Mouse (Mus musculus) CH12.LX (cell line): ENCODE data around the gene Fam173a. TPM values are rescaled to one million over a fixed set of nuclear protein-coding genes. Genes with fewer than 3 reads are reported as not detected.

Source experiments
- DNase-seq: peaks from one replicate; pipeline ENCODE4 v3.0.0-alpha.2; 2013; ENCODE audit errors: extremely low read depth
- H3K27ac ChIP-seq: 2 replicates; pipeline ENCODE4 v1.5.1; 2012; ENCODE audit warnings: low read depth, mild to moderate bottlenecking, control low read depth, moderate library complexity; ENCODE audit not compliant: insufficient read depth
- H3K27me3 ChIP-seq: replicated peaks from 2 replicates; pipeline ENCODE3; 2012; ENCODE audit warnings: inconsistent platforms
- H3K36me3 ChIP-seq, 2 experiments: replicated peaks in 1 of 2; 2 replicates each; pipeline versions ENCODE3 to v1.6.1; 2012; ENCODE audit warnings: inconsistent platforms in 1 of 2, low read length in 1 of 2, mild to moderate bottlenecking in 1 of 2, mixed read lengths in 1 of 2, moderate library complexity in 1 of 2; ENCODE audit not compliant: control insufficient read depth in 1 of 2, insufficient read depth in 1 of 2
- H3K4me1 ChIP-seq, 2 experiments: 2 replicates each; pipeline ENCODE4 v1.6.1; 2012; ENCODE audit warnings: inconsistent platforms in 1 of 2, moderate library complexity in 1 of 2; ENCODE audit not compliant: insufficient read depth in 2 of 2, control insufficient read depth in 1 of 2
- H3K4me2 ChIP-seq: 2 replicates; pipeline ENCODE4 v1.6.1; 2012; ENCODE audit warnings: low read depth, mild to moderate bottlenecking, control low read depth; ENCODE audit not compliant: poor library complexity, insufficient read depth, severe bottlenecking
- H3K4me3 ChIP-seq, 3 experiments: fragments of 150-350 bp in 1 of 3; sonication (generic) in 1 of 3; replicated peaks in 1 of 3; 2 replicates each; pipeline versions ENCODE3 to v1.5.1; 2011 to 2012; ENCODE audit warnings: low read depth in 2 of 3, low read length in 2 of 3, mild to moderate bottlenecking in 2 of 3, moderate library complexity in 2 of 3, control low read depth in 1 of 3, improper control_type of control experiment in 1 of 3, inconsistent platforms in 1 of 3, mixed read lengths in 1 of 3; ENCODE audit not compliant: poor library complexity in 1 of 3
- H3K79me2 ChIP-seq: replicated peaks from 2 replicates; pipeline ENCODE4 v1.6.1; 2012; ENCODE audit warnings: mild to moderate bottlenecking, moderate library complexity; ENCODE audit not compliant: control insufficient read depth, poor library complexity, insufficient read depth, severe bottlenecking; ENCODE audit errors: extremely low read depth
- H3K9ac ChIP-seq: 2 replicates; pipeline ENCODE4 v1.6.1; 2012; ENCODE audit warnings: low read depth, mild to moderate bottlenecking, control low read depth, moderate library complexity; ENCODE audit not compliant: insufficient read depth
- H3K9me3 ChIP-seq: replicated peaks from 2 replicates; pipeline ENCODE3; 2012; ENCODE audit warnings: low read length, inconsistent platforms, mixed read lengths
- CHD1 ChIP-seq: IDR thresholded peaks from 2 replicates; pipeline ENCODE4 v1.6.1; 2012; ENCODE audit warnings: low read depth, low read length, improper control_type of control experiment, inconsistent platforms
- CTCF ChIP-seq, 2 experiments: IDR thresholded peaks in 1 of 2; conservative IDR thresholded peaks in 1 of 2; 2 replicates each; pipeline ENCODE4 v1.5.1; 2011 to 2012; ENCODE audit warnings: low read depth in 2 of 2, low read length in 2 of 2, improper control_type of control experiment in 1 of 2, inconsistent platforms in 1 of 2, mild to moderate bottlenecking in 1 of 2, moderate library complexity in 1 of 2
- EP300 ChIP-seq: IDR thresholded peaks from 2 replicates; pipeline ENCODE4 v1.6.1; 2011; ENCODE audit warnings: low read length, improper control_type of control experiment
- JUND ChIP-seq: conservative IDR thresholded peaks from 2 replicates; pipeline ENCODE4 v1.6.1; 2011; ENCODE audit warnings: low read depth, low read length, improper control_type of control experiment
- MAFK ChIP-seq: IDR thresholded peaks from 2 replicates; pipeline ENCODE4 v1.6.1; 2011; ENCODE audit warnings: low read length, improper control_type of control experiment; ENCODE audit not compliant: insufficient replicate concordance
- MAX ChIP-seq: IDR thresholded peaks from 2 replicates; pipeline ENCODE4 v1.6.1; 2011; ENCODE audit warnings: low read length, improper control_type of control experiment
- MEF2A ChIP-seq: IDR thresholded peaks from 2 replicates; pipeline ENCODE4 v1.6.1; 2014; ENCODE audit warnings: low read depth, mild to moderate bottlenecking, inconsistent platforms, low read length, improper control_type of control experiment, borderline replicate concordance
- MXI1 ChIP-seq: IDR thresholded peaks from 2 replicates; pipeline ENCODE4 v1.6.1; 2011; ENCODE audit warnings: mild to moderate bottlenecking, low read depth, low read length, improper control_type of control experiment
- MYC ChIP-seq: IDR thresholded peaks from 2 replicates; pipeline ENCODE4 v1.6.1; 2011; ENCODE audit warnings: low read depth, mild to moderate bottlenecking, improper control_type of control experiment, low read length
- NELFE ChIP-seq: IDR thresholded peaks from 2 replicates; pipeline ENCODE4 v1.6.1; 2011; ENCODE audit warnings: low read depth, low read length, improper control_type of control experiment
- PAX5 ChIP-seq: IDR thresholded peaks from 2 replicates; pipeline ENCODE4 v1.6.1; 2012; ENCODE audit warnings: low read length, inconsistent platforms, mixed read lengths
- POLR2AphosphoS2 ChIP-seq: IDR thresholded peaks from 2 replicates; pipeline ENCODE4 v1.6.1; 2011; ENCODE audit warnings: low read depth, low read length, improper control_type of control experiment
- RAD21 ChIP-seq: IDR thresholded peaks from 2 replicates; pipeline ENCODE4 v1.6.1; 2011; ENCODE audit warnings: low read depth, mild to moderate bottlenecking, low read length, improper control_type of control experiment, moderate library complexity
- RCOR1 ChIP-seq: conservative IDR thresholded peaks from 2 replicates; pipeline ENCODE4 v1.6.1; 2012; ENCODE audit warnings: low read depth, mild to moderate bottlenecking, inconsistent platforms, low read length, improper control_type of control experiment
- TBP ChIP-seq: conservative IDR thresholded peaks from 2 replicates; pipeline ENCODE4 v1.6.1; 2011; ENCODE audit warnings: low read depth, low read length, improper control_type of control experiment
- UBTF ChIP-seq: IDR thresholded peaks from 2 replicates; pipeline ENCODE4 v1.6.1; 2012; ENCODE audit warnings: low read depth, mild to moderate bottlenecking, inconsistent platforms, low read length, improper control_type of control experiment, moderate library complexity
- USF2 ChIP-seq: conservative IDR thresholded peaks from 2 replicates; pipeline ENCODE4 v1.6.1; 2011; ENCODE audit warnings: low read depth, low read length, improper control_type of control experiment
- ZKSCAN1 ChIP-seq: IDR thresholded peaks from 2 replicates; pipeline ENCODE4 v1.6.1; 2012; ENCODE audit warnings: low read depth, inconsistent platforms, low read length, improper control_type of control experiment, borderline replicate concordance
- ZMIZ1 ChIP-seq: IDR thresholded peaks from 2 replicates; pipeline ENCODE4 v1.6.1; 2012; ENCODE audit warnings: low read depth, mild to moderate bottlenecking, inconsistent platforms, low read length, improper control_type of control experiment
- ZNF384 ChIP-seq: IDR thresholded peaks from 2 replicates; pipeline ENCODE4 v1.6.1; 2012; ENCODE audit warnings: low read depth, low read length, improper control_type of control experiment, inconsistent platforms
- dilution Hi-C: fragments of 300-500 bp; cut with MboI; formaldehyde crosslinking; loops from 2 replicates; pipeline ENCODE4 v1.14.3; 2020; ENCODE audit warnings: low sequenced_read_pairs; ENCODE audit not compliant: extremely low pct_unique_long_range_greater_than_20kb, extremely low pct_ligation_motif_present
- in situ Hi-C: fragments of 300-500 bp; cut with MboI; formaldehyde crosslinking; loops from 3 replicates; pipeline ENCODE4 v1.14.3; 2019; ENCODE audit warnings: low sequenced_read_pairs, low pct_ligation_motif_present, low pct_unique_long_range_greater_than_20kb, mixed read lengths
- polyA plus RNA-seq: library from polyadenylated mRNA; unstranded; fragments of >175 nt; gene quantifications from 2 replicates; pipeline ENCODE4 v1.2.1, GENCODE M21; 2012; ENCODE audit warnings: low read depth; ENCODE audit not compliant: insufficient read length
- total RNA-seq, 2 experiments: library from RNA; depleted of rRNA; stranded (reverse); fragments of 300-350 nt in 1 of 2; fragments of >200 nt in 1 of 2; gene quantifications; 2 replicates each; pipeline ENCODE4 v1.2.3; 2012 to 2014

The Fam173a gene
- total and polyA plus RNA-seq, 3 experiments, result 25.5 to 68.3 (median 25.5) TPM

DNA sequence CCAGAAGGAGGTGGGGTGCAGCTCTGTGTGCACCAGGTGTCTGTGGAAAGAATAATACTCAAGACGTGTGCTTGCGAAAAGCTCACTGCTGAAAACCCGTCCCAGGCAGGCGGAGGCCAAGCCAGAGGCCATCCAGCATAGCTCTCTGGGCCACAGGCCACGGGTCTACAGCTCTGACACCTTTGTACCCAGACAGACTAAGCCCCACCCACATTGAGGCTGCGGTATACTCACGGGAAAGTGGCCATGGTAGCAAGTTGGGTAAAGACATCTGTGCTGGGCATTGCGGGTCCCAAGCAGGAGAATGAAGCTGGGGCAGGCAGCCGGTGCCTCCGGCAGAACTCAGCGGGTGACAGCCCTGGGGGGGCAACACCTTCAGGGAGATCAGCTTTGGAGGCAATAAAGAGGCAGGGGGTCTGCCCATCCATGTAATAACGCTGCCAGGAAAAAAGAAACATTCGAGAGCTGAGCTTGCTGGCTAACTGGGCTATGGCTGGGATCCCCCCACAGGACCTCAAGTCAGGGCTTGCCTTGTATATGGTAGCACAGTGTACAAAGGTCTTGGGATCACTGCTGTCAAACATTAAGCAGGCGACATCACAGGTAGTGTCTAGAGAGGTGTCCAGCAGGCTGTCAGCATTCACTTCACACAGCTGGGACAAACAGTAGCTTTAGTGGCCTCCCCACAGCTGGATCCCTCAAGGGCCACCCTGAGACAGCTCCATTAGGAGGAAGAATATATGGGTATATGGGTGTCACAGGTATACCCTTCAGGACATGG is 46.9 kb upstream of the Fam173a start:
- Histone ChIP-seq H3K9me3 (no peaks in the 10 kb centered on the region), H3K36me3 (peaks cover 73 to 84% of the 10 kb centered on the region in 2 experiments), H3K4me3 (no peak overlapping the region), H3K27ac (no peak overlapping the region), H3K4me1 (peaks cover 14 to 15% of the 10 kb centered on the region in 2 experiments), H3K79me2 (peaks cover 14% of the 10 kb centered on the region), H3K27me3 (no peaks in the 10 kb centered on the region)
- dilution Hi-C loops, result no loop called here
- TF ChIP-seq MEF2A, result no peak
- no peak for TF ChIP-seq MAFK
- TF ChIP-seq ZMIZ1, result no peak
- no peak for TF ChIP-seq MYC
- no peak for TF ChIP-seq RAD21
- no peak for TF ChIP-seq CHD1
- no peak for TF ChIP-seq UBTF
- TF ChIP-seq MAX, result no peak
- TF ChIP-seq RCOR1, result no peak
- TF ChIP-seq POLR2AphosphoS2, result no peak
- TF ChIP-seq EP300, result no peak
- TF ChIP-seq, all 38 proteins: peak for 0
- no peak for DNase-seq
- H3K9ac ChIP-seq, result no peak overlapping the region
- in situ Hi-C loops, result no loop called here
- H3K4me2 ChIP-seq, result no peak overlapping the region

- no peaks in the 10 kb centered on the region for H3K9me3 ChIP-seq
- no peak overlapping the region for H3K4me2 ChIP-seq
- H3K9ac ChIP-seq, result no peak overlapping the region
- peaks cover 10% of the 10 kb centered on the region for H3K79me2 ChIP-seq
- no peak for DNase-seq
- TF ChIP-seq EP300 (no peak), CTCF (conservative IDR thresholded peaks at IDR 0.05 in 1 of 2, IDR thresholded peaks at IDR 0.05 in 1 of 2; ENCODE audit: low read depth in 2 of 2, low read length in 2 of 2) (no peak), MXI1 (no peak), ZKSCAN1 (no peak), NELFE (no peak), RAD21 (no peak), ZNF384 (no peak), ZMIZ1 (no peak), MYC (no peak), TBP (no peak), JUND (no peak), MAFK (no peak), PAX5 (no peak), USF2 (no peak)
- no peak overlapping the region for H3K4me3 ChIP-seq
- no peak overlapping the region for H3K27ac ChIP-seq
- H3K36me3 ChIP-seq, result peaks cover 74 to 87% of the 10 kb centered on the region in 2 experiments
- dilution Hi-C loops (no loop called here), in situ Hi-C loops (no loop called here)
- H3K4me1 ChIP-seq, result peaks cover 16 to 21% of the 10 kb centered on the region in 2 experiments
- no peaks in the 10 kb centered on the region for H3K27me3 ChIP-seq
These were observed 46.2 kb upstream of the Fam173a start for GRCm38 (mm10) chr17:25838904-25839303.
